Mouse (Mus musculus): ENCODE data around the gene Ociad2. TPM values are rescaled to one million over a fixed set of nuclear protein-coding genes. Genes with fewer than 3 reads are reported as not detected.
A peak's percentile ranks its signal among the peaks of the same experiment; 100 is the strongest.

Gene Ociad2
- polyA plus RNA-seq, 1 experiment from 2014 or later, result 10.2 TPM

DNA sequence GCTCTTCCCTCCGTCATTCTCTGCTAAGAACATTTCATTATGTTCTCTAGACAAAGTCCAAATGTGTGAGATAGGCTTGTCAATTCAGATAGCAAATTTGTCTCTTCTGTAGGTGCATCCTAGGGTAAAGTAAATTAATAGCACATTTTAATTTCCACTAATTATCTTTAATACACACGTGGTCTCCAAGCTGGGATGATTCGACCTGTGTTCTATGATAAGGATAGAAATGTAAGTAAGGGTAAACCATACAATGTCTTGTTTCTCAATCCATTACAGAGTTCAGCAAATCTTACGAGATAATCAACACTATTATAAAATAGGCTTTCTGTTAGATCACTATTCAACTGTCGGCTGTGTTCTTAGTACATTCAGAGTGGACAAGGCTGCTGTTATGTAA is 21.5 kb downstream of the Ociad2 start:
- Histone ChIP-seq H3K36me3 (peaks cover 44% of the 10 kb centered on the region), H3K27ac (replicated peaks) (no peak overlapping the region), H3K9me3 (replicated peaks) (no peaks in the 10 kb centered on the region), H3K4me1 (no peaks in the 10 kb centered on the region), H3K4me3 (no peak overlapping the region), H3K27me3 (ENCODE audit: low read depth, poor library complexity, severe bottlenecking) (no peaks in the 10 kb centered on the region)
- 94% methylated on average over 5 of the region's 5 CpGs for WGBS
- no peak for DNase-seq (ENCODE audit: low spot score)

- no peaks in the 10 kb centered on the region for H3K9me3 ChIP-seq (replicated peaks)
Observed at GRCm38 (mm10) chr5:73314654-73315053, 26.2 kb downstream of the Ociad2 start.

GRCm38 (mm10) chr5:73313591-73313990 is 27.2 kb downstream of the Ociad2 start:
- H3K4me1 ChIP-seq, result no peaks in the 10 kb centered on the region
- DNase-seq (ENCODE audit: low spot score), result no peak
- no peaks in the 10 kb centered on the region for H3K27me3 ChIP-seq (ENCODE audit: low read depth, poor library complexity, severe bottlenecking)
- H3K9me3 ChIP-seq (replicated peaks), result no peaks in the 10 kb centered on the region
- H3K4me3 ChIP-seq, result no peak overlapping the region
- WGBS, result 94% methylated on average over 10 of the region's 10 CpGs
- no peak overlapping the region for H3K27ac ChIP-seq (replicated peaks)
- peaks cover 89% of the 10 kb centered on the region for H3K36me3 ChIP-seq

More at GRCm38 (mm10) chr5:73314654-73315053, 26.2 kb downstream of the Ociad2 start:
- Histone ChIP-seq H3K27me3 (ENCODE audit: low read depth, poor library complexity, severe bottlenecking) (no peaks in the 10 kb centered on the region), H3K27ac (replicated peaks) (no peak overlapping the region), H3K36me3 (peaks cover 83% of the 10 kb centered on the region), H3K4me3 (no peak overlapping the region), H3K4me1 (no peaks in the 10 kb centered on the region)
- 95% methylated on average over 2 of the region's 2 CpGs for WGBS
- no peak for DNase-seq (ENCODE audit: low spot score)

DNA sequence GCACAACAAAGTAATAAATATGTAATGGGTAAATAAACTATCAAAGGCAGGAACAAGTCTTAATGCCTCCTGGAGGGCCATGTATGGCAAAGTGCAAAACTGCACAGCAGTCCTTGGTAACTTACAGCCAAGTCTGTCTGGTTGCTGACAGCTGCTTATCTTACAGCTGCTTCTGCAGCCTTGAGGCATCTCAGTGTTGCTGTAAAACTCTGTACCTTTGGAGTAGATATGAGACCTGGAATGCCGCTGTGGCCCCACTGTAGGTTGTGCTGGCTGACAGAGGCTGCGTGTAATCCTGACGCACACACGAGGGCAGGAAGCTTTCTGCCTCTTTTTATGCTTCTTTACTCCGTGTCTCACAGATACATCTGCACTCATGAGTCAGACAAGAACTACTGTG is 29.4 kb downstream of the Ociad2 start:
- H3K27me3 ChIP-seq (ENCODE audit: low read depth, poor library complexity, severe bottlenecking), result no peaks in the 10 kb centered on the region
- H3K4me3 ChIP-seq, result no peak overlapping the region
- peaks cover 98% of the 10 kb centered on the region for H3K36me3 ChIP-seq
- 94% methylated on average over 5 of the region's 5 CpGs for WGBS
- no peaks in the 10 kb centered on the region for H3K9me3 ChIP-seq (replicated peaks)
- H3K4me1 ChIP-seq, result no peaks in the 10 kb centered on the region
- no peak overlapping the region for H3K27ac ChIP-seq (replicated peaks)
- no peak for DNase-seq (ENCODE audit: low spot score)

DNA sequence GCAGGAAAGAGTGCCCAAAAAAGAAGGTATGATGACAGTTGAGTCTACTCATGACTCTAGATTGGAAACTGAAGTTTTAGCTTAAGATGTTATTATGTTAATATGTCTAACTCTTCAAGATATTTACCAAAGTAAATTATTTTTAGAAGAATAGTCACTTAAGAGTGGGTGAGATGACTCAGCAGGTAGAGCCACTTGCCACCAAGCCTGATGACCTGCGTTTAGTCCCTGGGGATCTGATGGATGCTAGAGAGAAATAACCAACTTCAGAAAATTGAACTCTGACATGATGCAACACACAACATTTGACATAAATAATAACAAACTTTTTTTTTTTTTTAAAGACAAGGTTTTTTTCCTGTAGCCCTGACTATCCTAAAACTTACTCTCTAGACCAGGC is 30.4 kb downstream of the Ociad2 start:
- Histone ChIP-seq H3K4me1 (no peaks in the 10 kb centered on the region), H3K27me3 (ENCODE audit: low read depth, poor library complexity, severe bottlenecking) (no peaks in the 10 kb centered on the region), H3K9me3 (replicated peaks) (no peaks in the 10 kb centered on the region), H3K4me3 (no peak overlapping the region), H3K36me3 (peaks cover 98% of the 10 kb centered on the region), H3K27ac (replicated peaks) (no peak overlapping the region)
- DNase-seq (ENCODE audit: low spot score), result no peak
- WGBS, result 96% methylated on average over 1 of the region's 1 CpGs

- Histone ChIP-seq H3K27ac (replicated peaks) (no peak overlapping the region), H3K27me3 (ENCODE audit: low read depth, poor library complexity, severe bottlenecking) (no peaks in the 10 kb centered on the region), H3K36me3 (peaks cover 98% of the 10 kb centered on the region), H3K4me1 (no peaks in the 10 kb centered on the region), H3K4me3 (no peak overlapping the region), H3K9me3 (replicated peaks) (no peaks in the 10 kb centered on the region)
- no peak for DNase-seq (ENCODE audit: low spot score)
- WGBS, result 88% methylated on average over 4 of the region's 4 CpGs
Observed at GRCm38 (mm10) chr5:73309496-73309895, 31.3 kb downstream of the Ociad2 start.

- WGBS, result 99% methylated on average over 3 of the region's 3 CpGs
- H3K36me3 ChIP-seq, result peaks cover 99% of the 10 kb centered on the region
Observed at GRCm38 (mm10) chr5:73307297-73307696, 33.5 kb downstream of the Ociad2 start.

DNA sequence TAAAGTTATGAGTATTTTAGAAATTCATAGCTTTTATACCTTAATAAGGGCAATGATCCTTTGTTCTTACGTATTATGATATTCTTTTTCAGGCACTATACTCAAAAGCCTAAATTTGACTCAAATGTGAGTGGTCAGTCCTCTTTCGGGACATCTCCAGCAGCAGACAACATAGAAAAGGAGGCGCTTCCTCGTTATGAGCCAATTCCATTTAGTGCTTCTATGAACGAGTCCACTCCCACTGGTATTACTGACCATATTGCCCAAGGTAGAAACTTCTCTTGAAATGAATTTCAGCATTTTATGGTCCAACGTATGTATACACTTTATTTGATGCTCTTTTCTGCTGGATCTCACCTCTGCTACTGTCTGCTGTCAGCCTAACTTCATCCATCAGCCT is 34.3 kb downstream of the Ociad2 start:
- no peak overlapping the region for H3K27ac ChIP-seq (replicated peaks)
- H3K4me1 ChIP-seq, result no peaks in the 10 kb centered on the region
- no peaks in the 10 kb centered on the region for H3K27me3 ChIP-seq (ENCODE audit: low read depth, poor library complexity, severe bottlenecking)
- H3K9me3 ChIP-seq (replicated peaks), result no peaks in the 10 kb centered on the region
- no peak for DNase-seq (ENCODE audit: low spot score)
- peaks cover 100% of the 10 kb centered on the region for H3K36me3 ChIP-seq
- no peak overlapping the region for H3K4me3 ChIP-seq
- 97% methylated on average over 6 of the region's 6 CpGs for WGBS

More at GRCm38 (mm10) chr5:73307297-73307696, 33.5 kb downstream of the Ociad2 start:
- Histone ChIP-seq H3K27ac (replicated peaks) (no peak overlapping the region), H3K4me1 (no peaks in the 10 kb centered on the region), H3K27me3 (ENCODE audit: low read depth, poor library complexity, severe bottlenecking) (no peaks in the 10 kb centered on the region), H3K4me3 (no peak overlapping the region), H3K9me3 (replicated peaks) (no peaks in the 10 kb centered on the region)
- DNase-seq (ENCODE audit: low spot score), result no peak

GRCm38 (mm10) chr5:73304507-73304906 is 36.3 kb downstream of the Ociad2 start:
- Histone ChIP-seq H3K4me1 (no peaks in the 10 kb centered on the region), H3K27me3 (ENCODE audit: low read depth, poor library complexity, severe bottlenecking) (no peaks in the 10 kb centered on the region), H3K27ac (replicated peaks) (no peak overlapping the region), H3K9me3 (replicated peaks) (no peaks in the 10 kb centered on the region), H3K4me3 (no peak overlapping the region), H3K36me3 (peaks cover 100% of the 10 kb centered on the region)
- 90% methylated on average over 12 of the region's 12 CpGs for WGBS
- DNase-seq (ENCODE audit: low spot score), result no peak

DNA sequence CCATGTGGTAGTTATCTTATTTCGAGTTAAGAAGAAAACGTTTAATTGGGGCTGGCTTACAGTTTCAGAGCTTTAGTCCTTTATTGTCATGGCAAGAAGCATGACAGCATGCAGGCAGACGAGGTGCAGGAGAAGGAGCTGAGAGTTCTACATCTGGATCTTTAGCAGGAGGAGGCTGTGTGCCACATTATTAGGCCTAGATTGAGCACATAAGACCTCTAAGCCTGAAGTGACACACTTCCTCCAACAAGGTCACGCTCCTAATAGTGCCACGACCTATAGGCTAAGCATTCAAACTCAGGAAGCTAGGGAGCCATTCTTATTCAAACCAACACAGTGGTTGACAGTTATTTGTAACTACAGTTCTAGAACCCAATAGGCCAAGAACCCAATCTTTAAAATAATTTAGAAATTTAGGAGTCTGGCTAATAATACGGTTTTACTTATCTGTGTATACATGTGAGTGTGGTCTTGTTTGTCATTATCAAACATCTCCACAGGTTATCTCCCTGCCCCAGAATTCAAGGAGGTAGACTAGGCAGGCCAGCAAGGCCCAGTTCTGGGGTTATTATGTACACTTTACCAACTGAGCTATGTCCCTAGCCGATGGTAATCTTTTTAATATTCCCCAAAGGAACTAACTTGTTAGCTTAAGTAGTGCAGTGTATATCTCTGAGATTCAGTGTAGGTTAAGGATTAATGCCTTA is 39.1 kb downstream of the Ociad2 start:
- DNase-seq (ENCODE audit: low spot score), result no peak
- Histone ChIP-seq H3K27me3 (ENCODE audit: low read depth, poor library complexity, severe bottlenecking) (no peaks in the 10 kb centered on the region), H3K4me3 (no peak overlapping the region), H3K36me3 (peaks cover 97% of the 10 kb centered on the region), H3K9me3 (replicated peaks) (no peaks in the 10 kb centered on the region), H3K4me1 (no peaks in the 10 kb centered on the region), H3K27ac (replicated peaks) (no peak overlapping the region)
- 90% methylated on average over 7 of the region's 7 CpGs for WGBS

GRCm38 (mm10) chr5:73295916-73296315 is 44.9 kb downstream of the Ociad2 start:
- Histone ChIP-seq H3K27me3 (ENCODE audit: low read depth, poor library complexity, severe bottlenecking) (no peaks in the 10 kb centered on the region), H3K9me3 (replicated peaks) (no peaks in the 10 kb centered on the region), H3K4me1 (peaks cover 15% of the 10 kb centered on the region), H3K36me3 (peaks cover 62% of the 10 kb centered on the region), H3K27ac (replicated peaks) (no peak overlapping the region), H3K4me3 (no peak overlapping the region)
- DNase-seq (ENCODE audit: low spot score), result no peak
- WGBS, result 93% methylated on average over 4 of the region's 4 CpGs

DNA sequence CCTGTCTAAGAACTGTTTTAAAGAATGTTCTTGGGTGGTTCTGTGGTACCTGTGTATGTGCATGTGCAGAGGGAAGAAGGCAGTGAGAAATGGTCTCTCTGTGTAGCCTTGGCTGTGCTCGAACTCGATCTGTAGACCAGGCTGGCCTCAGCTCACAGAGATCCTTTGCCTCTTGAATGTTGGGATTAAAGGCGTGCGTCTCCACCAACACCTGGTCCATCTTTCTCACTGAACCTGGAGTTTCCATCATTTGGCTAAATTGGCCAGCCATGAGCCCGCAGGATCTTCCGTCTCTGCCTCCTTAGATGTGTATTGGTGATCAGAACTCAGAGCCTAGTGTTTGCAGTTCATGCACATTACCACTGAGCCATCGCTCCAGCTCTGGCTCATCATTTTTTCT is 45.8 kb downstream of the Ociad2 start:
- no peaks in the 10 kb centered on the region for H3K27me3 ChIP-seq (ENCODE audit: low read depth, poor library complexity, severe bottlenecking)
- no peaks in the 10 kb centered on the region for H3K9me3 ChIP-seq (replicated peaks)
- 97% methylated on average over 7 of the region's 7 CpGs for WGBS
- H3K4me3 ChIP-seq, result no peak overlapping the region
- DNase-seq (ENCODE audit: low spot score), result no peak
- no peak overlapping the region for H3K27ac ChIP-seq (replicated peaks)
- peaks cover 15% of the 10 kb centered on the region for H3K4me1 ChIP-seq
- peaks cover 53% of the 10 kb centered on the region for H3K36me3 ChIP-seq

DNA sequence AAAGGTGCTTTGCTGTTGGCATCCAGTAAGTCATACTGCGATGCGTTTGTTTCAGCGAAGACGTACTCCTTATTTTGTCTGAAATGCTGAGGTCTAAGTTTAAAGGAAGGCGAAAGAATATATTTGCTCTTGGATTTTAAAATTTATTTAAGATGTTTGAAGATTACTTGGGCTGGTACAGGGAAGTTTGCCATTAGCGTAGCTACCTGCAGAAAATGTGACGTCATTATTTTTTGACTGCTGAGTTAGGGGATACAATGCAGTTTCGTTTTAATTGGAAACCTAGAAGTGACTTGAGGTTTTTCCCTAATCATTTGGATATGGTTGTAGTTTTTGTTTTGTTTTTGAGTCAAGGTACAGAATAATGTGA is 47.4 kb downstream of the Ociad2 start:
- Histone ChIP-seq H3K9me3 (replicated peaks) (no peaks in the 10 kb centered on the region), H3K27me3 (ENCODE audit: low read depth, poor library complexity, severe bottlenecking) (no peaks in the 10 kb centered on the region), H3K4me3 (peak overlapping the region; percentile 94), H3K27ac (replicated peaks) (peak overlapping the region; percentile 97), H3K4me1 (peaks cover 15% of the 10 kb centered on the region), H3K36me3 (peaks cover 41% of the 10 kb centered on the region)
- WGBS, result 21% methylated on average over 8 of the region's 8 CpGs
- no peak for DNase-seq (ENCODE audit: low spot score)
